Mouse (Mus musculus) stomach, embryonic 16.5 days (tissue): ENCODE measurements around the gene Extl1. TPM values are rescaled to one million over a fixed set of nuclear protein-coding genes. Genes with fewer than 3 reads are reported as not detected.

Source experiments
- ATAC-seq: fragments of 200-750 bp; cut with Nextera tagmentation; 2 replicates; pipeline ENCODE4 v1.8.0; 2017; ENCODE audit warnings: moderate number of reproducible peaks, moderate TSS enrichment; ENCODE audit not compliant: insufficient read depth, low FRiP score
- H3K27ac ChIP-seq: fragments of 300-500 bp; sonication (generic); 2 replicates; pipeline ENCODE4 v1.5.1; 2014; ENCODE audit warnings: low read length
- H3K27me3 ChIP-seq: fragments of 300-500 bp; sonication (generic); 2 replicates; pipeline ENCODE4 v1.6.1; 2014; ENCODE audit warnings: low read length, control low read depth, mixed read lengths; ENCODE audit not compliant: control insufficient read depth, insufficient read depth
- H3K36me3 ChIP-seq: fragments of 300-500 bp; sonication (generic); 2 replicates; pipeline ENCODE4 v1.6.1; 2014; ENCODE audit warnings: low read length; ENCODE audit not compliant: control insufficient read depth, insufficient read depth
- H3K4me1 ChIP-seq: fragments of 300-500 bp; sonication (generic); 2 replicates; pipeline ENCODE4 v1.6.1; 2014; ENCODE audit warnings: low read length, control low read depth, mixed read lengths; ENCODE audit not compliant: control insufficient read depth, insufficient read depth
- H3K4me2 ChIP-seq: fragments of 300-500 bp; sonication (generic); 2 replicates; pipeline ENCODE4 v1.6.1; 2014; ENCODE audit warnings: low read depth, low read length, mixed read lengths
- H3K4me3 ChIP-seq: fragments of 300-500 bp; sonication (generic); replicated peaks from 2 replicates; pipeline ENCODE4 v1.5.1; 2014; ENCODE audit warnings: mild to moderate bottlenecking, low read length
- H3K9ac ChIP-seq: fragments of 300-500 bp; sonication (generic); 2 replicates; pipeline ENCODE4 v1.6.1; 2014; ENCODE audit warnings: low read length
- H3K9me3 ChIP-seq: fragments of 300-500 bp; sonication (generic); replicated peaks from 2 replicates; pipeline ENCODE4 v1.6.1; 2016; ENCODE audit warnings: low read length, control low read depth; ENCODE audit not compliant: control insufficient read depth
- WGBS: fragments of 180-500 bp; shearing (Covaris S2); extraction: QIAGEN DNeasy Blood & Tissue Kit; methylation state at CpG from one replicate; pipeline ENCODE4 v1.1.7; 2014; 5-methylcytosine and 5-hydroxymethylcytosine counted together
- polyA plus RNA-seq: library from polyadenylated mRNA; unstranded; fragments of >200 nt; fragmentation: Nextera tagmentation; extraction: Ambion mirVana; gene quantifications from 2 replicates; pipeline ENCODE4 v1.2.1, GENCODE M21; 2015

Gene Extl1
- polyA plus RNA-seq, 1 experiment from 2014 or later = 1.7 TPM

DNA sequence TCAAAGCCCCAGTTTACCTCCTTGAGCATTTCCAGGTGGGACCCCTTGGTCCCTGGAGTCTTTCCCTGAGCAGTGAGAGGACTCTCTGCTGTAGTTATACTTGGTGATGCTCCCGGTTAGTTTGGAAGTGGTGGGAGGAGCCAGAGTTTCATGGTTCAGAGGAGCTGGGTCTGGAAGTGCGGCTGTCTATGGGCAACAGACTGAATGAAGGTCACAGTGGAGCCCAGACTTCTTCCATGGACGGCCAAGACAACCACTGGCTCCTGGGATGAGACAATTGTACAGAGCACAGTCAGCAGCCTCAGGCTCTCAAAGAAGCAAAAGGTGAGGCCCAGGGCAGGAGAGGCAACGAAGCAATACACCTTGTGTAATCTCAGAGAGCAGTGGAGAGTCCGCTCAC lies 53.4 kb downstream of the Extl1 start:
- no peak overlapping the region for H3K4me3 ChIP-seq
- ATAC-seq = no peak
- H3K36me3 ChIP-seq = no peaks in the 10 kb centered on the region
- no peaks in the 10 kb centered on the region for H3K4me1 ChIP-seq
- no peaks in the 10 kb centered on the region for H3K9me3 ChIP-seq
- H3K4me2 ChIP-seq = no peak overlapping the region
- no peaks in the 10 kb centered on the region for H3K27me3 ChIP-seq
- H3K9ac ChIP-seq = no peak overlapping the region
- no peak overlapping the region for H3K27ac ChIP-seq
- 72% methylated on average over 5 of the region's 5 CpGs for whole genome bisulfite sequencing

DNA sequence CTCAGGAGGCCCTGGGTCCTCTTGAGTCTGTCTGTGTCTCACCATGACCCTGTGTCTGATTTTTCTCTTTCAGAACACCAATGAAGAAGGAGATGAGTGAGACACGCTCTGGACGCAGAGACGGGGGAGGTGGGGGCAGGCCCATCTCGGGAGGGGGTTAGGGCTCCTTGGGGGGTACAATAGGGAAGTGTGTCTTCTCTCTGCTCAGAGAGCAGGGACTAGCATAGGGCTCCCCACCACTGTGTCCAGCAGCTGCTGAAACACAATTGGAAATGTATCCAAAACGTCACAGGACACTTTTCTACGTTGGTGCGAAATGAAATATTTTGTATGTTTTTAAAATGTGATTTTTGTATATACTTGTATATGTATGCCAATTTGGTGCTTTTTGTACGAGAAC lies 54.8 kb downstream of the Extl1 start:
- 79% methylated on average over 8 of the region's 8 CpGs for WGBS

DNA sequence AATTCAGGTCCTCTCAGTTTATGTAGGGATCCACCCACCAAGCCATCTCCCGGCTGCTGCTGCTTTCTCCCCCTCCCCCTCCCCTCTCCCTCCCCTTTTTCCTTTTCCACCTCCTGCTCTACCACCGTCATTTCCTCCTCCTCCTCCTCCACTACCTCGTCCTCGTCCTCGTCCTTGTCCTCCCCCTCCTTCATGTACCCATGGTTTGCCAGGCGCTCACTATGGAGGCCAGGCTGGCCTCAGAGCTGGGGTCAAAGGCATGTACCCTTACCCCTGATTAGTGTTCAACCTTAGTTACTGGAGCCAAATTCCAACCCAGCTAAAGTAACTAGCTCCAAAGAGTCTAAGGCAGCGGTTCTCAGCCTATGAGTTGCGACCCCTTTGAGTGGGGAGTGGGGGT lies 55.5 kb downstream of the Extl1 start:
- Histone ChIP-seq H3K36me3 (no peaks in the 10 kb centered on the region), H3K27me3 (no peaks in the 10 kb centered on the region), H3K4me3 (no peak overlapping the region), H3K9ac (no peak overlapping the region), H3K4me1 (no peaks in the 10 kb centered on the region), H3K9me3 (no peaks in the 10 kb centered on the region), H3K4me2 (no peak overlapping the region), H3K27ac (no peak overlapping the region)
- 56% methylated on average over 8 of the region's 8 CpGs for whole genome bisulfite sequencing
- no peak for ATAC-seq

More for the DNA sequence above, 54.8 kb downstream of the Extl1 start:
- H3K9me3 ChIP-seq = no peaks in the 10 kb centered on the region
- no peak overlapping the region for H3K9ac ChIP-seq
- H3K36me3 ChIP-seq = no peaks in the 10 kb centered on the region
- ATAC-seq = no peak
- no peaks in the 10 kb centered on the region for H3K4me1 ChIP-seq
- H3K4me3 ChIP-seq = no peak overlapping the region
- H3K27me3 ChIP-seq = no peaks in the 10 kb centered on the region
- H3K27ac ChIP-seq = no peak overlapping the region
- no peak overlapping the region for H3K4me2 ChIP-seq

DNA sequence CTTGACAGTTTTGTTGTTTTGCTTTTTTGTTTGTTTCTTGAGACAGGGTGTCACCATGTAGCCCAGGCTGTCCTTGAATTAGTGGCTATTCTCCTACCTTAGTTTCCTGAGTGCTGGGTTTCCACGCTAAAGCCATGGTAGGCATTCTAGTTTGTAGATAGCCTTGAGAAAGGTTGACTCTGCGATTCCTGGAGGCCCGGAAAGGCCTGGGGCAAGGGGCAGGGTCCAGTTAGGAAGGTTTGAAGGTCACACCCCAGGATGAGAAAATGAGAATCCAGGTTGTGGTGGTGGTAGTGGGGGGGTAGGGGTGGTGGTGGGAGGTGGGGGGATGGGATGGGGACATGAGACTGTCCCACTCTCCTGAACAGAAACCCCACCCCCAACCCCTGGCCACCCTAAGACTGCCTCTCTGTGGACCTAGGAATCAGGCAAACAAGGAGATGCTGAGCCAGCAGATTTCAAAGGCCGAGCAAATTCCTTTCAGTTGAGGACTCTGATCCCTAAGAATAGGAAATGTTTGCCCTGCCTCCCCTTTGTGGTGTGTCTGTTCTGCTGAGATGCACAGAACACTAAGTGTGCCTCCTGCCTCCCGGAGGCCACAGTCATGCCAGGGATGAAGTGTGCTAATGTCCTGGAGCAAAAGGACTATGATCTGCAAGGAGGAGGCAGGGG lies 56.7 kb downstream of the Extl1 start:
- WGBS = 52% methylated on average over 5 of the region's 5 CpGs
- Histone ChIP-seq H3K4me2 (no peak overlapping the region), H3K27ac (no peak overlapping the region), H3K27me3 (no peaks in the 10 kb centered on the region), H3K4me3 (no peak overlapping the region), H3K9me3 (no peaks in the 10 kb centered on the region), H3K36me3 (no peaks in the 10 kb centered on the region), H3K4me1 (no peaks in the 10 kb centered on the region), H3K9ac (no peak overlapping the region)
- ATAC-seq = peak; percentile 55; the same call in 1 of the 2 replicates

DNA sequence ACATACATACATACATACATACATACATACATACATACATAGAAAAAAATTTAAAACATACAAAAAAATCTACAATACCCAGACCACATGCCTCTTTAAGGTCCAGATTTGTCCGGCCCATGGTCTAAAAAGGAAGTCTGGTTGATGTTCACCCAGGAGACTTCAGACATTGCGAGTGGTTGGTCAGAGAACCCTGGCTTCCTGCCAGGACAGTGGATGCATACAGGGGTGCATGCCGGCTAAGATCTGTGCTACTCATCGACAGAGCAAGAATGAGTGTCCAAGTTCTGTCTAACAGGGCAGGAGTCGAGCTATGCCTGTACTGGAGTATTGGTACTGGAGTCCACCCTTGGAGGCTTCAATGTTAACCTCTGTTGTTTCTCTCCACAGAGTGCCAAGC lies 59.0 kb downstream of the Extl1 start:
- Histone ChIP-seq H3K36me3 (no peaks in the 10 kb centered on the region), H3K9me3 (no peaks in the 10 kb centered on the region), H3K27ac (no peak overlapping the region), H3K4me3 (no peak overlapping the region), H3K4me2 (no peak overlapping the region), H3K27me3 (no peaks in the 10 kb centered on the region), H3K9ac (no peak overlapping the region), H3K4me1 (no peaks in the 10 kb centered on the region)
- ATAC-seq = no peak
- 45% methylated on average over 5 of the region's 5 CpGs for WGBS

DNA sequence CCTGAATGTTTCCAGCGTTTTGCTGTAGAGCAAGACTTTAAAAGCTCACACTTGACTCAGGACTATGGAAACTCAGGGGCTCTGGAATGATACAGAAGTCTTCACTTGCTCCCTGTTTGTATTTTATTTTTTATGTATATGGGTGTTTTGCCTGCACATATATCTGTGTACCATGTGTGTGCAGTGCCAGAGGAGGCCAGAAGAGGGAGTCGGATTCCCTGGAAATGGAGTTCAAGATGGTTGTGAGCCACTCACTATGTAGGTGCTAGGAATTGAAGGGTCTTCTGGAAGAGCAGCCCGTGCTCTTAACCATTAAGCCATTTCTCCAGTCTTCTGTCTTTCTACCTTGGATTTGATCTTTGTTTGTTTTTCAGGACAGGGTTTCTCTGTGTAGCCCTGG lies 62.1 kb downstream of the Extl1 start:
- 55% methylated on average over 3 of the region's 3 CpGs for WGBS
- no peak for ATAC-seq
- H3K36me3 ChIP-seq = no peaks in the 10 kb centered on the region
- no peak overlapping the region for H3K27ac ChIP-seq
- no peak overlapping the region for H3K4me2 ChIP-seq
- no peaks in the 10 kb centered on the region for H3K4me1 ChIP-seq
- H3K4me3 ChIP-seq = no peak overlapping the region
- no peaks in the 10 kb centered on the region for H3K27me3 ChIP-seq
- H3K9ac ChIP-seq = no peak overlapping the region
- H3K9me3 ChIP-seq = no peaks in the 10 kb centered on the region

DNA sequence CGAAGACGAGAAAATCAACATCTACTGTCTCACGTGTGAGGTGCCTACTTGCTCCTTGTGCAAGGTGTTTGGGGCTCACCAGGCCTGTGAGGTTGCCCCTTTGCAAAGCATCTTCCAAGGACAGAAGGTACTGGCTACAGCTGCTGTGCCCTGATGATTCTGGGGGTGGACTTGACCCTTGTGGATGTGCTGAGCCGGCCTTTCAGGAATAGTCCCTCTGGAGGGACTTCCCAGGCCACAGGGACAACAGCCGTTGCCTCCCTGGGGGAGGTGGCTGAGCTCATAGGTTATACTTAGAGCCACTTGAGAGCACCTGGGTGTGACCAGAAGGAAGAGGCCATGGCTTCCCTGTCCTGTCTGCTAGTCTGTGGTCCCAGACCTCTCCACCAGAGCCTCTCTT lies 64.0 kb downstream of the Extl1 start:
- Histone ChIP-seq H3K9me3 (no peaks in the 10 kb centered on the region), H3K4me3 (no peak overlapping the region), H3K9ac (no peak overlapping the region), H3K4me2 (no peak overlapping the region), H3K36me3 (no peaks in the 10 kb centered on the region), H3K27me3 (no peaks in the 10 kb centered on the region), H3K4me1 (no peaks in the 10 kb centered on the region), H3K27ac (no peak overlapping the region)
- 71% methylated on average over 5 of the region's 5 CpGs for WGBS
- ATAC-seq = no peak

DNA sequence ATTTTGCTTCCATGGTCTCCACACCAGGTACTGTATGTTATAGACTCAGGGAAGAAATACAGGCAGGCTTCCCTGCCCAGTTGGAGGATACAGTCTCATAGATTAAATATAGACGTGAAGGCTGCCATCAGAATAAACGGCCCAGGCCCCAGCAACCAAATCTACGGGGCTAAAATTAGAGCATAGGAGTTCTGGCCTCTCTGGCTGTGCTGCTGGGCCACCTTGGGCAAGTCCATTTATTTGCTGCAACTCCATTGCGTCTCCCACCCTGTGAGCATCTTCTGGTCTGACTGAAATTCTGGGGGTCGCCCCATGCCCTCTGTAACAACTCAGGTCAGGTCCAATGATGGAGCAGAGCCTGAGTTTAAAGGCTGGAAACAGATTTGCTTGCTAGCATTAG lies 64.6 kb downstream of the Extl1 start:
- no peak for ATAC-seq
- no peak overlapping the region for H3K27ac ChIP-seq
- no peaks in the 10 kb centered on the region for H3K4me1 ChIP-seq
- no peak overlapping the region for H3K9ac ChIP-seq
- WGBS = 74% methylated on average over 5 of the region's 5 CpGs
- H3K4me3 ChIP-seq = no peak overlapping the region
- no peak overlapping the region for H3K4me2 ChIP-seq
- no peaks in the 10 kb centered on the region for H3K9me3 ChIP-seq
- no peaks in the 10 kb centered on the region for H3K36me3 ChIP-seq
- no peaks in the 10 kb centered on the region for H3K27me3 ChIP-seq

DNA sequence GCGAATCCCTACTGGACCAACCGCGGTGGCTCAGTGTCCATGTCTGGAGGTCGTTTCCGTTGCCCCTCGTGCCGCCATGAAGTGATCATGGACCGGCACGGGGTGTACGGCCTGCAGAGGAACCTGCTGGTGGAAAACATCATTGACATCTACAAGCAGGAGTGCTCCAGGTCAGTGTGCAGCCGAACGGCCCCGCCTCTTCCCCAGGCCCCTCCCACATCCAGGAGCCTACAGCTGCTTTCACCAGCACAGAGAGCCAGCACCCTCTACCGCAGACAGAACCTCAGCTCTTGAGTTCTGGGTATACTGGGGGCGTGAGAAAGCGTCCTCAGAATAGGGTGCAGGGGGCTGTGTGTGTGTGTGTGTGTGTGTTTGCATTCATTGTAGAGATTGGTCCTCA lies 67.3 kb downstream of the Extl1 start:
- 42% methylated on average over 16 of the region's 16 CpGs for WGBS
- no peaks in the 10 kb centered on the region for H3K9me3 ChIP-seq
- H3K27me3 ChIP-seq = no peaks in the 10 kb centered on the region
- H3K4me3 ChIP-seq = no peak overlapping the region
- ATAC-seq = no peak
- H3K9ac ChIP-seq = no peak overlapping the region
- H3K27ac ChIP-seq = no peak overlapping the region
- no peak overlapping the region for H3K4me2 ChIP-seq
- no peaks in the 10 kb centered on the region for H3K4me1 ChIP-seq
- no peaks in the 10 kb centered on the region for H3K36me3 ChIP-seq
